Mouse (Mus musculus) thymus, adult 2 months (tissue): ENCODE data around the gene Wdr37.

Experiments
- CTCF ChIP-seq: fragments of 200-500 bp; IDR thresholded peaks from 2 replicates; pipeline ENCODE4 v1.5.1; 2012; ENCODE audit warnings: mild to moderate bottlenecking, control low read depth, low read length, moderate library complexity, borderline replicate concordance; ENCODE audit not compliant: control insufficient read depth, poor library complexity, insufficient read depth; ENCODE audit errors: extremely low read depth
- POLR2A ChIP-seq: fragments of 200-500 bp; IDR thresholded peaks from 2 replicates; pipeline ENCODE4 v1.6.1; 2012; ENCODE audit warnings: mild to moderate bottlenecking, low read length, control low read depth, moderate library complexity; ENCODE audit not compliant: control insufficient read depth, poor library complexity, insufficient read depth; ENCODE audit errors: extremely low read depth

- no peak for TF ChIP-seq CTCF
- no peak for TF ChIP-seq POLR2A
Measured at GRCm38 (mm10) chr13:8782636-8783035, 89.1 kb downstream of the Wdr37 start.
